Mouse (Mus musculus): ENCODE data around the gene Scaper. TPM values are rescaled to one million over a fixed set of nuclear protein-coding genes. Genes with fewer than 3 reads are reported as not detected.

Scaper gene
- polyA plus RNA-seq, 1 experiment from 2014 or later = 8.2 TPM

DNA sequence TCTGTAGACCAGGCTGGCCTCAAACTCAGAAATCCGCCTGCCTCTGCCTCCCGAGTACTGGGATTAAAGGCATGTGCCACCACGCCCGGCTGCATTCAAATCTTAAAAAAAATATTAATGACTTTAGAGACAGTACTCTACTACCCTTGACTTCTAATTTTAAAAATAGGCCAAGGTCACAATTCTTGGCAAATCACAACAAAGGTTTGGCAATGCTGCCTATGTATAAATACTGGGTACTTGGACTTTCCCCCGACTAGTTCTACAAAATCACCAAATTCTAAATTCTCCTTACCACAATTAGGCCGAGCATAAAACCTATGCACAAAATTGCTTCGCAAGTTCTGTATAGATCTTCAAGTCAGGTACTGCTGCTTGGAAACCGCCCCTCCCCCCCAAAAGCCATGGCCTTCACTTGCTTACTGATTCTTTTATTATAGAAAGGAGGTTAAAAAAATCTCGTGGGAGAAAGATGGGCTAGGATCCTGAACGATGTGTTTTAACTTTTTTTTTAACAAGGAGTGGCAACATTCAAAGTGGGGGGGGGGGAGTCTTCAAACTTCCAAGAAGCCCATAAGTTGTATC is 427.2 kb downstream of the Scaper start:
- ATAC-seq (replicated peaks; ENCODE audit: insufficient number of reproducible peaks, low FRiP score, low TSS enrichment) = no peak
- Histone ChIP-seq H3K9ac (ENCODE audit: low read depth, low read length) (peak overlapping the region; percentile 97; the same call in 1 of the 2 replicates), H3K27me3 (ENCODE audit: control insufficient read depth, insufficient read depth, low read length) (peaks cover 12% of the 10 kb centered on the region), H3K4me3 (ENCODE audit: low read depth, low read length) (peak overlapping the region; percentile 85), H3K9me3 (replicated peaks; ENCODE audit: control insufficient read depth, low read length) (no peaks in the 10 kb centered on the region), H3K4me1 (ENCODE audit: control insufficient read depth, insufficient read depth, low read length) (peaks cover 3% of the 10 kb centered on the region; the same call in 1 of the 2 replicates), H3K27ac (ENCODE audit: low read depth, low read length) (no peak overlapping the region), H3K36me3 (ENCODE audit: control insufficient read depth, insufficient read depth, low read length) (no peaks in the 10 kb centered on the region), H3K4me2 (peak overlapping the region; percentile 75)
- 80% methylated on average over 10 of the region's 10 CpGs for WGBS (ENCODE audit: insufficient replicate concordance)

DNA sequence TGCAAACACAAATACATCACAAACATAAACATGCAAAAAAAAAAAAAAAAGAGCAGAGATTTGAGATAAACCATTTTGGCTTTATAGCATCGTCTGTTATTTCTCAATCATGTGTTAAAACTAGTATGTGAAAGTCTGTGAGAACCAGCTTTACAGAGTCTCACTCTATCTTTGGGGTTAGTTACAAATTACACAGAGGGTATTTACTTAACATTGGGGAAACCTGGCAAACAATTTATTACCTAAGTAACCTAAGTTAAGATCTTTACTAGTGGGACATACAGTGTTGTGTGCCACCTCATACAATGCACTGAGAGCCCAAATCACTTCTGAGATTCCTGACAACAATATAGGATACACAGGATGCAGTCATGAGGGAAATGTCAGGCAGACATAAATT is 428.2 kb downstream of the Scaper start:
- H3K36me3 ChIP-seq (ENCODE audit: control insufficient read depth, insufficient read depth, low read length) = no peaks in the 10 kb centered on the region
- H3K4me3 ChIP-seq (ENCODE audit: low read depth, low read length) = no peak overlapping the region
- H3K27ac ChIP-seq (ENCODE audit: low read depth, low read length) = no peak overlapping the region
- no peaks in the 10 kb centered on the region for H3K9me3 ChIP-seq (replicated peaks; ENCODE audit: control insufficient read depth, low read length)
- H3K27me3 ChIP-seq (ENCODE audit: control insufficient read depth, insufficient read depth, low read length) = peaks cover 8% of the 10 kb centered on the region
- no peak overlapping the region for H3K9ac ChIP-seq (ENCODE audit: low read depth, low read length)
- H3K4me1 ChIP-seq (ENCODE audit: control insufficient read depth, insufficient read depth, low read length) = peaks cover 3% of the 10 kb centered on the region; the same call in 1 of the 2 replicates
- 82% methylated on average over 1 of the region's 1 CpGs for WGBS (ENCODE audit: insufficient replicate concordance)
- ATAC-seq (replicated peaks; ENCODE audit: insufficient number of reproducible peaks, low FRiP score, low TSS enrichment) = no peak
- no peak overlapping the region for H3K4me2 ChIP-seq

GRCm38 (mm10) chr9:55508701-55509100 is 429.2 kb downstream of the Scaper start:
- 80% methylated on average over 4 of the region's 4 CpGs for WGBS (ENCODE audit: insufficient replicate concordance)
- no peak overlapping the region for H3K27ac ChIP-seq (ENCODE audit: low read depth, low read length)

GRCm38 (mm10) chr9:55507922-55508321 is 430.0 kb downstream of the Scaper start:
- WGBS (ENCODE audit: insufficient replicate concordance) = 82% methylated on average over 3 of the region's 3 CpGs

More at GRCm38 (mm10) chr9:55508701-55509100, 429.2 kb downstream of the Scaper start:
- H3K4me2 ChIP-seq = no peak overlapping the region
- H3K4me3 ChIP-seq (ENCODE audit: low read depth, low read length) = no peak overlapping the region
- H3K9ac ChIP-seq (ENCODE audit: low read depth, low read length) = no peak overlapping the region
- peaks cover 3% of the 10 kb centered on the region; the same call in 1 of the 2 replicates for H3K4me1 ChIP-seq (ENCODE audit: control insufficient read depth, insufficient read depth, low read length)
- H3K9me3 ChIP-seq (replicated peaks; ENCODE audit: control insufficient read depth, low read length) = no peaks in the 10 kb centered on the region
- 0 out of 2 replicates have a peak, but pooled peaks cover 3% of the 10 kb centered on the region for H3K27me3 ChIP-seq (ENCODE audit: control insufficient read depth, insufficient read depth, low read length)
- ATAC-seq (replicated peaks; ENCODE audit: insufficient number of reproducible peaks, low FRiP score, low TSS enrichment) = no peak
- H3K36me3 ChIP-seq (ENCODE audit: control insufficient read depth, insufficient read depth, low read length) = no peaks in the 10 kb centered on the region

More at GRCm38 (mm10) chr9:55507922-55508321, 430.0 kb downstream of the Scaper start:
- Histone ChIP-seq H3K27ac (ENCODE audit: low read depth, low read length) (no peak overlapping the region), H3K27me3 (ENCODE audit: control insufficient read depth, insufficient read depth, low read length) (no peaks in the 10 kb centered on the region), H3K9me3 (replicated peaks; ENCODE audit: control insufficient read depth, low read length) (no peaks in the 10 kb centered on the region), H3K9ac (ENCODE audit: low read depth, low read length) (no peak overlapping the region), H3K36me3 (ENCODE audit: control insufficient read depth, insufficient read depth, low read length) (no peaks in the 10 kb centered on the region), H3K4me2 (no peak overlapping the region), H3K4me3 (ENCODE audit: low read depth, low read length) (no peak overlapping the region), H3K4me1 (ENCODE audit: control insufficient read depth, insufficient read depth, low read length) (peaks cover 3% of the 10 kb centered on the region; the same call in 1 of the 2 replicates)
- ATAC-seq (replicated peaks; ENCODE audit: insufficient number of reproducible peaks, low FRiP score, low TSS enrichment) = no peak

Other genes with a start within 250 kb of the Scaper start
- gene 4930563M21Rik, start 72.4 kb upstream of the Scaper start, polyA plus RNA-seq (2014; fragmentation: Nextera tagmentation; extraction: Ambion mirVana) = not detected in 2 replicates
- 183 and 202 TPM in 2 replicates for gene Rcn2, start 103.7 kb upstream of the Scaper start, polyA plus RNA-seq (2014; fragmentation: Nextera tagmentation; extraction: Ambion mirVana)
- gene Pstpip1, start 151.8 kb upstream of the Scaper start, polyA plus RNA-seq (2014; fragmentation: Nextera tagmentation; extraction: Ambion mirVana) = 0.27 and 0.39 TPM in 2 replicates
- 381 and 423 TPM in 2 replicates for gene Tspan3, start 227.4 kb upstream of the Scaper start, polyA plus RNA-seq (2014; fragmentation: Nextera tagmentation; extraction: Ambion mirVana)

Data from heart, embryonic 11.5 days (tissue).